Mouse (Mus musculus): ENCODE results near the gene Fip1l1. TPM values are rescaled to one million over a fixed set of nuclear protein-coding genes. Genes with fewer than 3 reads are reported as not detected.

Gene Fip1l1
- total RNA-seq, 2 experiments from 2014 or later: 52.0 to 54.2 TPM

DNA sequence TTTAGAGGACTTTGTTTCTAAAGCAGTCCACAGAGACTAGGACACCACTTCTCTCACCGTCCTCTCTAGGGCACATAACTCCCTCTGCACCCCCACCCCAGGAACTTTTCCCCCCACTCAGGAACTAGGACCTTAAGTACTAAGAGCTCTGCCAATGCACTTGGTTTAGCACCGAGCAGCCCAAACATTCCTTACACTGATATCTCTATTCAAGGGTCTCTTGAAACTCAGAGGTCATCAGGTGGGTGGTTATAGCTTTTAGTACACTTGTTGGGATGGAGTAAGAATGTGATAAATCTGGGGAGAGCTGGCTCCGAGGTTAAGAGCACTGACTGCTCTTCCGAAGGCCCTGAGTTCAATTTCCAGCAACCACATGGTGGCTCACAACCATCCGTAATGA lies 77.5 kb downstream of the Fip1l1 start:
- DNase-seq (ENCODE audit: low spot score in 2 of 2): no peak

DNA sequence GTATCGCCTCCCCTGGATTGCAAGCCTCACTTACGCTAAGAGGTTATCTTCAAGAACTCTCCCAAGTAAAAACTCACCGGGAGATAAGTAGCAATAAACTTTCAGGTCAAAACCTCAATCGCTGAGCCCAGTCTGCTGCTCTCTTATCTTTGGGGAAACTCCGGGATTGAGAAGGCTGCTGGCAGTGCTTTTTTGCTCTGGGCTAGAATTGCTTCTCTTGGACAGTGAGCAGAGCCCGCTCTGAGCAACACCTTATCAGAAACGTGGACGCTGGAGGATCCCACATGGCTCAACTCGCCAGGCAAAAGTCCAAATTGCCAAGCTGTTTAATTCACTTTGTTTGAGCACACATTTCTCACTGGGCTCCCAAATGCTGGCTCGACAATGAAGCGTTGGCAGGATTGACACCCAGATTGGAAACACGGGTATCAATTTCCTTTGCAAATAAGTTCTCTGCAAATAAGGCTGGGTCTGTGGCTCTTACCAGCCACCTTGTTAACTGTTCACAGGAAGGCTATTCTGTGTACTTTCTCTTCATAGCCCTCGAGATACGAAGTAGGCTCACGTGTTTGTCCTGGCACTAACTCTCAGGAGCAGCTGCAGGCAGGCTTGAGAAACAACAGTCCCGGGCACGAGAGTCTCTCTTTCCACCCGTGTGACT lies 78.4 kb downstream of the Fip1l1 start:
- DNase-seq (ENCODE audit: low spot score in 2 of 2): no peak

DNA sequence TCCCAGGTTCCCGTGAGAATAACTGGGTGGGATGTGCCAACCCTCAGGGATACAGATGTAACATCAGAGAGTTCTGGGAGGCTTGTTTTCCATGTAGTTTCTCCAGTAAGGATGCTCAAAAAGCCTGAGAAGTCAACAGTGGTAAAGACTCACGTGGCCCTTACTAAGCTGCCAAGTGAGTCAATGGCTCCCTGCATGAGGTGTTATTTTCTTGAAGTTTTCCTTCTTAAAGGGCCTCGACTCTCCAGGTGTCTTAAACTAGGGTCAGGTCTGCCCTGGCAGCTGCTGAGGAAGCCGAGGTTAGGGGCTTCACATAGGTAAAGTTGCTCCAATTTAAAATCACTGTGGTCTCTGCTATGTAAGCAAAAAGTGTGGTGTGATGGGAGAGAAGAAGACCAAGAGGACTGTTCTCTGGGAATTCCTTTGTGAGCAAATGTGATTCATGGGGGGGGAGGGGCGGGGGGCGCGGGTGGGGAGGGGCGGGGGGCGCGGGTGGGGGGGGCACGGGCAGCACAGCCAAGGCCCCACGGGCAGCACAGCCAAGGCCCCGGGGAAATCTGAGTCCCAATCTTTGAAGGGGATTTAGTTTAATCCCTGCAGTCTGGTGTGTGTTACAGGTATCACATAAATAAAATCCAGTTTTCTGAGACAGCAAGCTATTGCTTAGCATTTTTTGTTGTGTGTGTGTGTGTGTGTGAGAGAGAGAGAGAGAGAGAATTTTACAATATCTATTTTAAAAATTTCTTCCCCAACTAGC lies 82.7 kb downstream of the Fip1l1 start:
- no peak for DNase-seq (ENCODE audit: low spot score in 2 of 2)

DNA sequence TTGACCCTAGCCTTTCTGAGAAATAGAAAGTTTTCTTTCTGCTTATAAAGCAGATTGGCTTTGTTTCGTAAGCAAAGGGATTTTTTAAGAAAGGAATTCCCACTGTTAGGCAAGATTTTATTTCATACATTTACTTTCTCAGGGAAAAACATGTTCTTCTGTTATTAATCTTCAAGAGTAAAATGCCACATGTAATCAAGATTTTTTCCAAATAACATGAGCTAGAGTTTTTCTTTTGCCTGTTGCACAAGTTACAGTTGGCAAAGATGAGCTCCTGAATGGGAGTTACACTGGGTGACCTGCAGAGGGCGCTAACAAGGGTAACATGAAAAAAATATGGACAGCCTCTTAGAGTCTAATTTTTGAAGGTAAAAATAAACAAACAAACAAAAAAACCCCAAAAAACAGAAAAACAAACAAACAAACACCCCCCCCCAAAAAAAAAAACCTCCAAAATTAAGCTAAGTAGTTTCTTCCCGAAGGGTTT lies 83.4 kb downstream of the Fip1l1 start:
- peak in 1 of 2 experiments; percentile 21 for DNase-seq (ENCODE audit: low spot score in 2 of 2)

DNA sequence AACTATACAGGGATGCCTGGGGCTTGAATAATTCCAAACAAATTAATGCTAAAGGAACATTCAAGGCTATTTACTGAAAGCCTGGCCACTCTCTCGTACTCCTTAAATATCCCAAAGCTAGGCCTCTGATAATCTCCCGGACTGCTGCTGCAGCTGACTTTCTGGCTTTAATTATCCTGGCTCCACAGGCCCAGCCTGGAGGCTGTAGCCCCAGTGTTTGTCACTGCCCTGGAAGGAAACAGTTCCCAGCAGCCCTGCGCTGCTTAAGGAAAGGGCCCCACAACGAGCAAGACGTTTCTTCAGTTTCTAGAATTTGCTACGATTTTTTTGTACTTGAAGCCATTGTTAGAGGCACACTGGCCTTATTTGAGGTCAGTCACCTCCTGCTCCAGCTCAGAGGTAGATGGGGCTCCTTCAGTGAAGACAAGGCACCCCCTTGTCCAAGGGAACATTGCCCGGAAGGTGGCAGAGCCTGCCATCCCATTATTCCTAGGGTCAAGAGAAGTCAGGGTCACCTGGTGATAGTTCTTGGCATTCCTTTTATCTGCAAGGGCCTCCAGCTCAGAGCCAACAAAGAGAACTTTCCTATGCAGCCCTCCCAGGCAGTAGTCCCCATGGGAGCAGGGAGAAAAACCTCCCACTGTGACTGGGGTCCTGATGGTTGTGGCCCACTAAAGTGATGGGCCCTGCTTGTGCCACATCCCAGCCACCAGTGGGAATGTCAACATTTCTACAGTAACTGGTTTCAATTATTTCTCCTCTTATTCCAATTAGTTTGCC lies 86.6 kb downstream of the Fip1l1 start:
- no peak for DNase-seq (ENCODE audit: low spot score in 2 of 2)

DNA sequence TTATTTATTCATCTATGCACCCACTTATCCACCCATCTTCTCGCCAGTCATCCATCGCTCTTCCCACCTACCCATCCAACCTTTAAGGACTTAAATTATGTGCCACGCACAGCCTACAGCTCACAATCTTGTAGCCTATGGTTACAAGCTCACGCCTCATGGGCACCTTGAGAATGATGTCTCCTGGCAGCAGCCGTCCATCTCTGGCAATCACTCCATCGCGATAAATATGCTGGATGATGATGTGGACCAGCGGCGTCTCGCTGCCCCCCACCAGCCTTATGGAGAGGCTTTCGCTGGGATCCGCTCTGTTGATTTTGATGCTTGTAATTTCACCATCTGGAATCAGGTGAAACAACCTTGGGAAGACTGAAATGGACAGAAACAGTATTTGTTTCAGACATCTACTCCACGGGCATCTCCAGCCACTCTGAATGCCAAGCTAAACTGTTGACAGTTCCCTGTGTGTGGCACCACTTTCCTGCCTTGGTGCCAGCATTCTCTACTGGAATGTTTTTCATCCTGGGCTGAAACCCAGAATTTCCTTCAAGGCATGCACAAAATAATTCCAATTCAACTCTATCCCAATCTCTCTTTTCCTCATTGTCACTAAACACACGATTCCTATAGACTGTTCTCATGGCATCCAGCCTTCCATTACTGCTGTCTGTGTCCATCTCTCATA lies 88.2 kb downstream of the Fip1l1 start:
- no peak for DNase-seq (ENCODE audit: low spot score in 2 of 2)

DNA sequence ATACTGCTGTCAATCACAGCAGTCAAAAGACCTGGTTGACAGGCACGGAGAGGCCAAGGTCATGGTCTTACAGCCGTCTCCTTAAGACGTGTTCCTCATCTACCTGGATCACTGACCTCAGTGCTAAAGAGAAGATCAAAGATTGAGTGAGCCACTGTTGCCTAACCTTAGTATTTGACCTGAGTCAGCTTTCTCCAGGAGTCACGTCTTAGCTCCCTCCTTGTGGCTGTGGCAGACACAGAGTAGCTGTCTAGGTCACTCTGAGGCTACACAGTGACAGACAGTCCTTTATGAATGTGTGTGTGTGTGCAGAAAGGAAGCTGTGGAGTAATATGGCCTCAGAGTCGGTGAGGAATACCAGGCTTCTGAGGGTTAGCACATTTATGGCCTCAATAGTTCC lies 89.1 kb downstream of the Fip1l1 start:
- DNase-seq (ENCODE audit: low spot score in 2 of 2): no peak

DNA sequence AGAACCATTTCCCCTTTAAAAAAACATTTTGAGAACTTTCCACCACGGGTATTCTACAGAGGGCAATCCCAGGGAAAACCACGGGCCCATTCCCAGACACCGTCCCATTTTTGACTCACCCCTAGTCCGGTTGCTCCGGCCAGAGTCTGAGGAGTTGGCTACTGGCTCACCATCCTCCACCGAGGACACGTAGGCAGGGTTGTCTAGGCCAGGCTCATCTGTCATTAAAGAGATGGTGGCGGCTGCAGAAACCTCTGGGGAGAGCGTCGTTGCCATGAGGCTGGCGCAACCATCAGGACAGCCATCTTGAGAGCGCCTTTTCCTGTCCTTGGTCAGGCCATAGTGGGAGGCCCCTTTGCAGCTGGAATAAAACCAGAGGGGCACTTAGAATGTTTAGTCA lies 92.8 kb downstream of the Fip1l1 start:
- no peak for DNase-seq (ENCODE audit: low spot score in 2 of 2)

DNA sequence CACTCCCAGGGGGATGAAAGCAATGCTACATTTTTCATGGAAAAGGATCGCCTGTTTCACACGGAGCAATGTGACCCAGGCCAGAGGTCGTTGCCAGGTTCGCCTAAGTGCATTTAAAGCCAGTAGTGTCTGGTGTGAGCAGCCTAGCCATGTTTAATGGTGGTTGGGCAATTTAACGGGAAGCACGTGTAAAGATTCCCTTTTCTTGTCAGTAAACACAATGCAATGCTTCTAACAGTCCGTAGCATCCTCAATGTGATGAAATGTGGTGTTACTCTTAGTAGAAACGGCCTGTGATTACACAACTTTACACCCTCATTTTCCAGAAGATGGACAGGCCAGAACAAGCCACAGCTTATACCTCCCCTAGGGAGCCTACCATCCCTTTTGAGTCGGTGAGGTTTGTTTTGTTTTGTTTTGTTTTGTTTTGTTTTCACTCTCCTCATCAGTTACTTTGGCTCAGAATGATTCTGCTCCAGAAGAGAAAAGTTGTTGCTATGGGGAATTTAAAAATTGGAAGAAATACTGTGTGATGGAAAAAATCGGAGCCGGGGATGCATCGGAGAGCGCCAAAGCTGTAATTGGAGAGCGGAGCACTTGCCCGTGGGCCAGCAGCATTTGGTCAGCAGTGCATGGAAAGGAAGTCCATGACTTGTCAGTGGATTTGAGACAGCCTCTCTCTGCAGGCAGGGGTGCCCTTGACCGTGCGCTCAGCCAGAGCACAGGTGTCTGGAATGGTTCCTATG lies 97.3 kb downstream of the Fip1l1 start:
- peak in 1 of 2 experiments; percentile 51 for DNase-seq (ENCODE audit: low spot score in 2 of 2)

DNA sequence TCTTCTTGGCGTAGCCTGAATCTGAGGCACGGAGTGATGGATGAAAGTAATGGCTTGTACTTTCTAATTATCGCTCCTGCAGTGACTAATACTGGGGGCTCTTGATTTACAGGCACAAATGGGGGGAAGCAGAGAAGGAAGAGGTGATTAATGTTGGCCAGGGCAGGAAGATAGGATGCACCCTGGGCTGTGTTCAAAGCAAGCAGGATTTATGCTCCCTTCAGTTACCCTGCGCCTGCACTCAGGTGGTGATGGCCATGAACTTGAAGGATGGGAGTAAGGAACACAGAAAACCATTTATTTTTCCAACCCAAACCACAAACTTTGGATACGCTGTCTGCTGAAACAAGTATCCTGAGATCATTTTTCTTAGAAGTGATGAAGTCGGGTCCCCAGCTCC lies 98.2 kb downstream of the Fip1l1 start:
- DNase-seq (ENCODE audit: low spot score in 2 of 2): no peak

DNA sequence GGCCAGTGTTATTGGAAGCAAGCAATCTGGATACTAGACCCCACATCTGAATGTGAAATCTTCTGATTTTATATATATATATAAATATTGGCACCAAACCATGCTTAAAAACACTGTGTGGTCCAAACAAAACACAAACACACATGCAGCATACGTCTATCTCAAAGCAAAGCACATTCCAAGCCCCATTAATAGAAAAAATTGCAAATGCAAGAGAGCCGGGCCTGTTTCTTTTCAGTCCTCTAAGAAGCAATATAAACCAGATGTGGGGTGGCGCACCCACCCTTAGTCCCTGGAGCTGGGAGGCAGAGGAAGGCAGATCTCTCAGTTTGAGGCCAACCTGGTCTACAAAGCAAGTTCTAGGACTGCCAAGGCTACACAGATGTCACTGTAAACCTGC lies 99.1 kb downstream of the Fip1l1 start:
- DNase-seq (ENCODE audit: low spot score in 2 of 2): no peak

DNA sequence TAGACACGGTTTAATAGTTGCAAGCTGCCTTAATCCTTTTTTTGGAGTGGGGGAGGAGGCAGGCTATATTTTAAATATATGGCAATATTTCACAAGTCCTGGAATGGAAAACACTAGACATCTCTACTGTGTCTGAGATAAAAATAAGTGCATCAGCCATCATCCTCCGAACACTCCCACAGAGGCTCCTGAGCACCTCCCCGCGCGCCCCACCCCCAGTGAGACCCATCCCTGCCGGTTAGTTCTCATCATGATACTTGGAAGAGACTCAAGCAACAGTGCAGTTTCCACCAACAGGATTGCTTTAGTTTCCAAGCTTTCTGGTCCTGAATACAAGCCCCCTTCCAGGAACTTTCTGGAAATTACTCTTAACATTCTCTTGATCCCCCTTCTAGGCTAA lies 104.3 kb downstream of the Fip1l1 start:
- DNase-seq (ENCODE audit: low spot score in 2 of 2): no peak

DNA sequence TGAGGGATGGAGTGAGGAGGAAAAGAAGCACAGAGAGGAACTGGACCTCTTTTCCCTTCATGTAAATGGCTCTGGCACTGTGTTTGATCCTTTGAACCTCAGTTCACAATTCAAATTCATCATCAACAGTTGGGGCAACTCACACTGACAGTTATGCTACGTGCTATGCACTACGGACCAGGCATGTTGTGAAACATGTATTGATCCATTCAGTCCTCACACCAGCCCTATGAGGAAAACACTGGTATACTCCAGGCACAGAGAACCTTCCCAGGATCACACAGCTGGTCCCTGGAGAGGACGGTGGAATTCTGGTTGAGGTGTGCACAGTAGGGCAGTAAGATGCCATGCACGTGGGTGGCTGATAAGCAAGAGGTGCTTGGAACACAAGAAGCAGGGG lies 105.3 kb downstream of the Fip1l1 start:
- no peak for DNase-seq (ENCODE audit: low spot score in 2 of 2)

DNA sequence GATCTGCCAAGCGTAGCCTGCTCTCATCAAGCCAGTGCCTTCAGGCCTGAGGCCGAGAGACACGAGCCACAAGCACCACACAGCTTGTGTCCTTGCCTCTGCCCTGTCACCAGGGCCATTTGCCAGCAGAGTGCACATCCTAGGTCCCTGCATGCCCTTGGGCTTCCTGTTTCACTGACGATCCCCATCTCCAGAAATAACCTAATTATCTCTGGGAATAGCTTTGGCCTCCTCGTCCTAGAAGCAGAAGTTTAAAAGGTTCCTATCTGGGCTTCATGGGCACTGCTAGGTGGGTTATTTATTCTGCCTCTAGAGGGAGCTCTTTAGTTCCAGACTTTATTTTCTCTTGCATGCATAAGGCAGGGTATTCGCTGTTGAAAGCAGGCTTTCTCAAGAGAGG lies 105.8 kb downstream of the Fip1l1 start:
- no peak for DNase-seq (ENCODE audit: low spot score in 2 of 2)

DNA sequence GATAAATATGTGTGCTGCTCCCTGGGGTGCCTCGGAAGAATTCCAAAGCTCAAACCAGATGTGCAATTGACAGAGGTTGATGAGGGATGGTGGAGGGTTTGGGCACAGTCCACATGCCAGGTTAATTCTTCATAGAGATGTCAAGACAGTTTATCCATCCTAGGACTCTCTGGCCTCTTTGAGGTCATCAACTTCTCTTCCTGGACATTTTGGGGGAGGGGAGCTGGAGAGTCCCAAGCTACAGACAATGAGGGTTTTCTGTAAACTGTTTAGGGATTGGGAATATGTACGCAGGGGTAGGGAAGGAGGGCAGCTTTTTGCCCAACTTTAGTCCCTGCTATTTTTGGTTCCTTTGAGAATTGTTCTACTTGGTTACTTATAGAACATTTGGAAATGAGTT lies 107.0 kb downstream of the Fip1l1 start:
- DNase-seq (ENCODE audit: low spot score in 2 of 2): no peak

DNA sequence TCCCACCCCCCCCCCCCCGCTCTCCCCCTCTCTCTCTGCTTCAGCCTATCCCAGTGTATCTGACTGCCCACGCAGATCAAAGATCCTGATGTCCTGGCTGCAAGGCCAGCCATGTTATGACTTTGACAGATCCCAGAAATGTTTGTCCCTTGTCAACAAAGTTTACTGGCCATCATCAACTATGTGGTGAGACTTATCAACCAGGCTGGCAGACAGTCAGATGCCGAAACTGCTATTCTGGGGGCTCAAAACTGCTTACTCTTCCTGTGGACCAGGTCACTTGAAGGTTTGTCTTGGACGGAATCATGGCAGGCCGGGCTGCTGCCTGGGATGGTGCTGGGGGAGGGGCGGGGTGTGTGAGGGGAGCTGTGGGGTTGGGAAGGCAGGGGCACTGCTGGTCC lies 112.3 kb downstream of the Fip1l1 start:
- no peak for DNase-seq (ENCODE audit: low spot score in 2 of 2)

DNA sequence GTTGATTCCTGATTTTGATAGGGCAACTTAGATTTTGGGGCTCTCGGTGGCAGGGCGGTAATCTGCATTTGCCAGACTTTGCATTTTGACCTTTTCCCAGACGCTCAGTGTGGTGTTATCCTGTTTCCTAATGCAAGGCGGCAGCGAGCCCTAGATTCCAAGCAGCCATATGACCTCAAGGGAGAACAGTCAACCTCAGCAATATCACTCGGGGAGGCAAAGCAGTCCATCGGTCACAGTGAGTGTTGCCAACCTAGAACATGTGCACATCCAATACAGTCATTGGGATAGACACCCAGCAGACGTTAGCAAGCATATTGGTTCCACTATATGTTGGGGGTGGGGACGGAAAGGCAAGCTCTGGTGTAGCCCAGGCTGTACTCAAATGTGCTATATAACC lies 113.0 kb downstream of the Fip1l1 start:
- DNase-seq (ENCODE audit: low spot score in 2 of 2): no peak
